Mouse (Mus musculus): ENCODE measurements at regions not wholly inside any gene's neighbourhood (a gene's known extent, or its start where the extent isn't known, plus 50 kb on each side); places are given as distances from the start of the nearest gene placed in this dataset.

GRCm38 (mm10) chrX:162274581-162274980 is 115.1 kb upstream of the Nhs start:
- intact Hi-C loops (cut with DNase I) = loop anchor here (10.0 kb wide), 1 partner anchor 120 kb away; the partner anchor contains the start of gene Nhs
- Histone ChIP-seq H3K4me3 (no peak overlapping the region), H3K27ac (no peak overlapping the region)
- DNase-seq = no peak
- TF ChIP-seq CTCF (IDR thresholded peaks at IDR 0.05) = no peak

- intact Hi-C loops (cut with DNase I) = loop anchor here (10.0 kb wide), 1 partner anchor 116 kb away; the partner anchor contains the start of gene Nhs
- H3K27ac ChIP-seq = no peak overlapping the region
- DNase-seq = no peak
- TF ChIP-seq CTCF (IDR thresholded peaks at IDR 0.05) = no peak
- H3K4me3 ChIP-seq = no peak overlapping the region
These were observed 111.7 kb upstream of the Nhs start for GRCm38 (mm10) chrX:162271189-162271588.

- Histone ChIP-seq H3K4me3 (no peak overlapping the region), H3K27ac (no peak overlapping the region)
- intact Hi-C loops (cut with DNase I) = no loop called here
- DNase-seq = no peak
- TF ChIP-seq CTCF (IDR thresholded peaks at IDR 0.05) = no peak
These were observed 109.4 kb upstream of the Nhs start for GRCm38 (mm10) chrX:162268918-162269317.

- no peak for DNase-seq
- no peak overlapping the region for H3K27ac ChIP-seq
- intact Hi-C loops (cut with DNase I) = no loop called here
- no peak overlapping the region for H3K4me3 ChIP-seq
- no peak for TF ChIP-seq CTCF (IDR thresholded peaks at IDR 0.05)
These were observed 108.6 kb upstream of the Nhs start for GRCm38 (mm10) chrX:162268112-162268511.

- peak; percentile 48 for DNase-seq
- Histone ChIP-seq H3K27ac (no peak overlapping the region), H3K4me3 (no peak overlapping the region)
- TF ChIP-seq CTCF (IDR thresholded peaks at IDR 0.05) = no peak
- intact Hi-C loops (cut with DNase I) = no loop called here
These were observed 108.1 kb upstream of the Nhs start for GRCm38 (mm10) chrX:162267679-162268078.

GRCm38 (mm10) chrX:162266769-162267168 is 107.2 kb upstream of the Nhs start:
- Histone ChIP-seq H3K27ac (no peak overlapping the region), H3K4me3 (no peak overlapping the region)
- no peak for DNase-seq
- no peak for TF ChIP-seq CTCF (IDR thresholded peaks at IDR 0.05)
- intact Hi-C loops (cut with DNase I) = no loop called here

GRCm38 (mm10) chrX:162257398-162257797 is 97.9 kb upstream of the Nhs start:
- no peak for DNase-seq
- no peak for TF ChIP-seq CTCF (IDR thresholded peaks at IDR 0.05)
- Histone ChIP-seq H3K27ac (no peak overlapping the region), H3K4me3 (no peak overlapping the region)
- intact Hi-C loops (cut with DNase I) = no loop called here

- DNase-seq = no peak
- TF ChIP-seq CTCF (IDR thresholded peaks at IDR 0.05) = no peak
- H3K27ac ChIP-seq = no peak overlapping the region
- intact Hi-C loops (cut with DNase I) = no loop called here
- no peak overlapping the region for H3K4me3 ChIP-seq
These were observed 96.3 kb upstream of the Nhs start for GRCm38 (mm10) chrX:162255873-162256272.

- Histone ChIP-seq H3K4me3 (no peak overlapping the region), H3K27ac (no peak overlapping the region)
- intact Hi-C loops (cut with DNase I) = no loop called here
- TF ChIP-seq CTCF (IDR thresholded peaks at IDR 0.05) = no peak
- no peak for DNase-seq
These were observed 81.8 kb upstream of the Nhs start for GRCm38 (mm10) chrX:162241291-162241690.

- intact Hi-C loops (cut with DNase I) = no loop called here
- no peak overlapping the region for H3K4me3 ChIP-seq
- DNase-seq = no peak
- TF ChIP-seq CTCF (IDR thresholded peaks at IDR 0.05) = no peak
- H3K27ac ChIP-seq = no peak overlapping the region
These were observed 76.0 kb upstream of the Nhs start for GRCm38 (mm10) chrX:162235552-162235951.

- Histone ChIP-seq H3K27ac (no peak overlapping the region), H3K4me3 (no peak overlapping the region)
- no peak for TF ChIP-seq CTCF (IDR thresholded peaks at IDR 0.05)
- intact Hi-C loops (cut with DNase I) = no loop called here
- DNase-seq = no peak
These were observed 51.3 kb upstream of the Nhs start for GRCm38 (mm10) chrX:162210848-162211247.
